Mouse (Mus musculus) E14TG2a.4 (cell line): ENCODE measurements at regions not wholly inside any gene's neighbourhood (a gene's known extent, or its start where the extent isn't known, plus 50 kb on each side); places are given as distances from the start of the nearest gene placed in this dataset.

ENCODE experiments used
- H3K27me3 ChIP-seq: 2 replicates; pipeline ENCODE4 v1.6.1; 2014; ENCODE audit warnings: low read length, control low read depth; ENCODE audit not compliant: insufficient read depth
- H3K36me3 ChIP-seq: 2 replicates; pipeline ENCODE4 v1.6.1; 2014; ENCODE audit warnings: low read length, control low read depth; ENCODE audit not compliant: insufficient read depth
- H3K4me1 ChIP-seq: replicated peaks from 2 replicates; pipeline ENCODE4 v1.6.1; 2014; ENCODE audit warnings: low read depth, low read length, control low read depth
- H3K4me3 ChIP-seq: replicated peaks from 2 replicates; pipeline ENCODE4 v1.5.1; 2014; ENCODE audit warnings: mild to moderate bottlenecking, low read length
- H3K9me3 ChIP-seq: 2 replicates; pipeline ENCODE4 v1.6.1; 2014; ENCODE audit warnings: low read length, control low read depth
- CTCF ChIP-seq: conservative IDR thresholded peaks from 2 replicates; pipeline ENCODE4 v1.5.1; 2014; ENCODE audit warnings: low read length
- NANOG ChIP-seq: IDR thresholded peaks from 2 replicates; pipeline ENCODE4 v1.6.1; 2014; ENCODE audit warnings: borderline replicate concordance, low read length, mixed read lengths
- POU5F1 ChIP-seq: IDR thresholded peaks from 2 replicates; pipeline ENCODE4 v1.6.1; 2014; ENCODE audit warnings: low read length, borderline replicate concordance

GRCm38 (mm10) chr8:76183836-76184235, 715.4 kb upstream of the Nr3c2 start:
- Histone ChIP-seq H3K27me3 (no peaks in the 10 kb centered on the region), H3K9me3 (no peaks in the 10 kb centered on the region), H3K4me1 (no peaks in the 10 kb centered on the region)

GRCm38 (mm10) chr8:76187293-76187692, 711.9 kb upstream of the Nr3c2 start:
- H3K27me3 ChIP-seq, result no peaks in the 10 kb centered on the region
- no peak overlapping the region for H3K4me3 ChIP-seq
- no peak for TF ChIP-seq POU5F1
- no peak for TF ChIP-seq CTCF
- no peak for TF ChIP-seq NANOG
- no peaks in the 10 kb centered on the region for H3K36me3 ChIP-seq
- no peaks in the 10 kb centered on the region for H3K9me3 ChIP-seq
- no peaks in the 10 kb centered on the region for H3K4me1 ChIP-seq

More at GRCm38 (mm10) chr8:76183836-76184235, 715.4 kb upstream of the Nr3c2 start:
- no peak overlapping the region for H3K4me3 ChIP-seq
- TF ChIP-seq NANOG (no peak), CTCF (no peak), POU5F1 (no peak)
- no peaks in the 10 kb centered on the region for H3K36me3 ChIP-seq

GRCm38 (mm10) chr8:76211891-76212290, 687.4 kb upstream of the Nr3c2 start:
- Histone ChIP-seq H3K27me3 (no peaks in the 10 kb centered on the region), H3K4me3 (no peak overlapping the region), H3K4me1 (no peaks in the 10 kb centered on the region), H3K9me3 (no peaks in the 10 kb centered on the region), H3K36me3 (no peaks in the 10 kb centered on the region)
- TF ChIP-seq CTCF (no peak), NANOG (no peak), POU5F1 (no peak)

- TF ChIP-seq POU5F1, result no peak
- no peak for TF ChIP-seq NANOG
- TF ChIP-seq CTCF, result no peak
- Histone ChIP-seq H3K4me3 (no peak overlapping the region), H3K9me3 (no peaks in the 10 kb centered on the region), H3K4me1 (no peaks in the 10 kb centered on the region), H3K27me3 (no peaks in the 10 kb centered on the region), H3K36me3 (no peaks in the 10 kb centered on the region)
Measured at GRCm38 (mm10) chr8:76217819-76218580, 681.2 kb upstream of the Nr3c2 start.

GRCm38 (mm10) chr8:76230847-76231246, 668.4 kb upstream of the Nr3c2 start:
- H3K4me1 ChIP-seq, result peaks cover 2% of the 10 kb centered on the region; the same call in 1 of the 2 replicates
- H3K4me3 ChIP-seq, result no peak overlapping the region

GRCm38 (mm10) chr8:76249194-76249593, 650.0 kb upstream of the Nr3c2 start:
- no peaks in the 10 kb centered on the region for H3K9me3 ChIP-seq
- no peaks in the 10 kb centered on the region for H3K4me1 ChIP-seq
- no peak overlapping the region for H3K4me3 ChIP-seq
- H3K27me3 ChIP-seq, result no peaks in the 10 kb centered on the region
- no peaks in the 10 kb centered on the region for H3K36me3 ChIP-seq
- TF ChIP-seq CTCF, result no peak
- no peak for TF ChIP-seq POU5F1
- TF ChIP-seq NANOG, result no peak

More at GRCm38 (mm10) chr8:76230847-76231246, 668.4 kb upstream of the Nr3c2 start:
- no peaks in the 10 kb centered on the region for H3K9me3 ChIP-seq
- TF ChIP-seq NANOG (no peak), POU5F1 (no peak), CTCF (no peak)
- H3K27me3 ChIP-seq, result no peaks in the 10 kb centered on the region
- H3K36me3 ChIP-seq, result no peaks in the 10 kb centered on the region

GRCm38 (mm10) chr8:76252161-76253010, 646.9 kb upstream of the Nr3c2 start:
- Histone ChIP-seq H3K4me1 (no peaks in the 10 kb centered on the region), H3K27me3 (no peaks in the 10 kb centered on the region), H3K9me3 (no peaks in the 10 kb centered on the region; the same call in 1 of the 2 replicates), H3K4me3 (no peak overlapping the region), H3K36me3 (no peaks in the 10 kb centered on the region)
- TF ChIP-seq NANOG (no peak), POU5F1 (no peak), CTCF (no peak)
